8 mouse cellular contexts compared by ENCODE assay signal in the genomic region with DNA sequence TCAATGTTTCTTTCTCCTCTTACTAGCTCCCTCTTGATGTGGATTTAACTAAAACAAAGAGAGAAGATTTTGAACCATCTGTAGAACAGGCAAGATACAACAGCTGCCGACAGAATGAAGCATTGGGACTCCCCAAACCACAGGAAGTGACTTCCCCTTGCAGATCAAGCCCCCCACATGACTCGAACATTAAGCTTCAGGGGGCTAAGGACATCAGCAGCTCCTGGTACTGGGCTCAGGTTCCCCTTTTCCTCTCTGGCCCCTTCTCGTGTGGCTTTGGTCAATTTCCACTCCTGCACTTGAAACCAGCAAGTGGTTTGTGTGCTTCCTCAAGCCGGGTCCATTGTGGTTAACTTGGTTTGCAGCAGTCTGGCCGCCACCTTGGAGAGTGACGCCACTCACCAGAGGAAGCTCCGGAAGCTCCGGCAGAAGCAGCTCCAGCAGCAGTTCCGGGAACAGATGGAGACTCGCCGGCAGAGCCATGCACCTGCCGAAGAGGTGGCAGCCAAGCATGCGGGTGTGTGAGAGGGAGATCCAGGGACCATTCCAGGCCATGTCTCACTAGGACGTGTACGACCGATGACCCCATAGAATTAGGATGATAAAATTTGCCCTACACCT. TPM values are rescaled to one million over a fixed set of nuclear protein-coding genes. Genes with fewer than 3 reads are reported as not detected.
DNase-seq lines count a peak whose midpoint lies in the region; ATAC-seq and TF ChIP-seq lines count a peak whose summit lies in the region.

No protein-coding gene starts in this region.

- H3K27me3 ChIP-seq in liver, embryonic 14.5 days (ENCODE audit: control insufficient read depth, insufficient read depth, low read length) = no peaks in the 10 kb centered on the region

- no peak overlapping the region for H3K4me2 ChIP-seq in liver, embryonic 14.5 days (ENCODE audit: low read depth)

- peaks cover 46% of the 10 kb centered on the region for H3K36me3 ChIP-seq in liver, embryonic 14.5 days (replicated peaks; ENCODE audit: control insufficient read depth, insufficient read depth, low read depth)

- no peak for TF ChIP-seq EP300 in liver, embryonic 14.5 days (IDR thresholded peaks at IDR 0.05; ENCODE audit: low read depth)

- WGBS in liver, embryonic 14.5 days (ENCODE audit: insufficient replicate concordance) = 34% methylated on average over 16 of the region's 16 CpGs

- no peaks in the 10 kb centered on the region for H3K9me3 ChIP-seq in liver, embryonic 14.5 days (ENCODE audit: control insufficient read depth, low read length)

- H3K27ac ChIP-seq in liver, embryonic 14.5 days = no peak overlapping the region

- peak; percentile 12 for DNase-seq in heart, adult 8-10 months (ENCODE audit: low spot score)
- DNase-seq in heart, adult 9 months (ENCODE audit: low spot score in 2 of 2) = no peak
- DNase-seq in T-cell, adult 2 months (ENCODE audit: low spot score) = peak; percentile 68
- peak; percentile 13 to 31 (median 19) for DNase-seq in liver, embryonic 14.5 days (ENCODE audit: low read depth in 3 of 3, low spot score in 3 of 3)
- DNase-seq in spleen, adult 18-20 months = peak; percentile 10 to 14
- DNase-seq in retina, postnatal 1 day = no peak
- DNase-seq in gastrocnemius, adult 18-20 months (ENCODE audit: low spot score) = no peak
- no peak for DNase-seq in ovary, postnatal 10 days (ENCODE audit: low spot score)

- no peak for TF ChIP-seq CTCF in liver, embryonic 14.5 days (IDR thresholded peaks at IDR 0.05; ENCODE audit: low read depth)

- no peaks in the 10 kb centered on the region for H3K4me1 ChIP-seq in liver, embryonic 14.5 days (replicated peaks; ENCODE audit: control insufficient read depth in 2 of 2, insufficient read depth in 2 of 2, low read length in 1 of 2)

- no peak overlapping the region for H3K4me3 ChIP-seq in liver, embryonic 14.5 days (ENCODE audit: insufficient read depth in 1 of 2, low read depth in 2 of 2, low read length in 2 of 2)

- H3K9ac ChIP-seq in liver, embryonic 14.5 days (replicated peaks) = no peak overlapping the region

- no peak for ATAC-seq in liver, embryonic 14.5 days (ENCODE audit: insufficient read depth)

RNA-seq across cellular contexts. Expression of a gene that starts 16.2 kb away (rescaled TPM):
- 10 to 100 TPM in 3 of 4 experiments, 1 to 10 TPM in 1; 8.5 to 11.0 (median 10.2) TPM for total RNA-seq in heart, adult 8-10 months (2022)
- 13.4 and 14.1 TPM in 2 replicates for polyA plus RNA-seq in liver, embryonic 14.5 days (2012; rRNA removed)
- 7.1 and 8.3 TPM in 2 replicates for polyA plus RNA-seq in liver, embryonic 14.5 days (2014; fragmentation: Nextera tagmentation; extraction: Ambion mirVana)
- total RNA-seq in gastrocnemius, adult 18-20 months (2021) = 10 to 100 TPM; 12.4 to 14.7 TPM

Comparison
In these comparisons a context has a peak if more than half of its experiments do, and no peak if none do; other contexts are left out.
1. DNase-seq: peak in heart, adult 8-10 months (single experiment), T-cell, adult 2 months (single experiment), liver, embryonic 14.5 days (3 of 3) and spleen, adult 18-20 months (2 of 2); none in heart, adult 9 months (0 of 2), retina, postnatal 1 day (single experiment), gastrocnemius, adult 18-20 months (single experiment) and ovary, postnatal 10 days (single experiment).